Mouse (Mus musculus) heart, embryonic 14.5 days (tissue): ENCODE data around the gene Grtp1. TPM values are rescaled to one million over a fixed set of nuclear protein-coding genes. Genes with fewer than 3 reads are reported as not detected.

ENCODE experiments used
- ATAC-seq: fragments of 200-750 bp; cut with Nextera tagmentation; 2 replicates; pipeline ENCODE4 v1.8.0; 2017; ENCODE audit warnings: low read depth, moderate TSS enrichment; ENCODE audit not compliant: insufficient number of reproducible peaks, insufficient read depth, low FRiP score
- H3K27ac ChIP-seq, 2 experiments: fragments of 200-500 bp in 1 of 2; fragments of 300-500 bp in 1 of 2; sonication (generic) in 1 of 2; replicated peaks in 1 of 2; 2 replicates each; pipeline ENCODE4 v1.5.1; 2012 to 2014; ENCODE audit warnings: low read depth in 2 of 2, low read length in 2 of 2, control low read depth in 1 of 2, mild to moderate bottlenecking in 1 of 2, mixed read lengths in 1 of 2; ENCODE audit not compliant: control insufficient read depth in 1 of 2, insufficient read depth in 1 of 2
- H3K27me3 ChIP-seq: fragments of 300-500 bp; sonication (generic); 2 replicates; pipeline ENCODE4 v1.6.1; 2014; ENCODE audit warnings: mild to moderate bottlenecking, low read length, control low read depth; ENCODE audit not compliant: control insufficient read depth, insufficient read depth
- H3K36me3 ChIP-seq: fragments of 300-500 bp; sonication (generic); 2 replicates; pipeline ENCODE4 v1.6.1; 2014; ENCODE audit warnings: mild to moderate bottlenecking, control low read depth, low read length, mixed read lengths; ENCODE audit not compliant: control insufficient read depth, insufficient read depth
- H3K4me1 ChIP-seq, 2 experiments: fragments of 200-500 bp in 1 of 2; fragments of 300-500 bp in 1 of 2; sonication (generic) in 1 of 2; 2 replicates each; pipeline ENCODE4 v1.6.1; 2012 to 2014; ENCODE audit warnings: low read length in 2 of 2, control low read depth in 1 of 2, mixed read lengths in 1 of 2; ENCODE audit not compliant: control insufficient read depth in 2 of 2, insufficient read depth in 2 of 2
- H3K4me2 ChIP-seq: fragments of 300-500 bp; sonication (generic); 2 replicates; pipeline ENCODE4 v1.6.1; 2014; ENCODE audit warnings: mild to moderate bottlenecking, low read length
- H3K4me3 ChIP-seq, 2 experiments: fragments of 200-500 bp in 1 of 2; fragments of 300-500 bp in 1 of 2; sonication (generic) in 1 of 2; 2 replicates each; pipeline ENCODE4 v1.5.1; 2012 to 2014; ENCODE audit warnings: low read length in 2 of 2, mild to moderate bottlenecking in 2 of 2, control low read depth in 1 of 2, low read depth in 1 of 2, moderate library complexity in 1 of 2; ENCODE audit not compliant: control insufficient read depth in 1 of 2, insufficient read depth in 1 of 2
- H3K9ac ChIP-seq: fragments of 300-500 bp; sonication (generic); 2 replicates; pipeline ENCODE4 v1.6.1; 2014; ENCODE audit warnings: mild to moderate bottlenecking, low read length
- H3K9me3 ChIP-seq: fragments of 300-500 bp; sonication (generic); 2 replicates; pipeline ENCODE4 v1.6.1; 2016; ENCODE audit warnings: low read length, control low read depth; ENCODE audit not compliant: control insufficient read depth
- WGBS: fragments of 180-500 bp; shearing (Covaris S2); extraction: QIAGEN DNeasy Blood & Tissue Kit; methylation state at CpG from one replicate; pipeline ENCODE4 v1.1.7; 2014; 5-methylcytosine and 5-hydroxymethylcytosine counted together
- polyA plus RNA-seq: library from polyadenylated mRNA; unstranded; fragments of >200 nt; fragmentation: Nextera tagmentation; extraction: Ambion mirVana; gene quantifications from 2 replicates; pipeline ENCODE4 v1.2.1, GENCODE M21; 2014

The Grtp1 gene
- polyA plus RNA-seq, 1 experiment from 2014 or later = 21.3 TPM

DNA sequence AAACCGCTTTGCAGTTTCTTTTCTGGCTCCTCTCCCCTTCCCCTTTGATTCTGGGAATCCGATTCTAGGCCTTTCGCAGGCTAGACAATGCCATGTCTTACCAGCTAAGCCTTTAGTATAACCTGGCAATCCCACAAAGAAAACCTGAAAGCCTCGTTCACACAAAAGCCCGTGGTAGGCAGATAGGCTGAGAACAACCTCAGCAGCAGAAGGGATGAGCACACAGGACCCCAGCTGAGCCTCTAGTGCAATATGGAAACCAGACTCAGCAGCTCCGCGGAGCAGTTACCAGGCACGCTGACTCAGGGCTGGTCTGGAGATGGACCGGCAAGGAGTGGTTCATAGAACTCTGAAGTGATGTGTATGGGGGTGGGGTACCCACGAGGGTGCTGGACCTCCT is 5.6 kb downstream of the Grtp1 start:
- WGBS = 55% methylated on average over 10 of the region's 10 CpGs
- Histone ChIP-seq H3K4me2 (no peak overlapping the region), H3K36me3 (no peaks in the 10 kb centered on the region), H3K9me3 (no peaks in the 10 kb centered on the region), H3K27me3 (peaks cover 6% of the 10 kb centered on the region), H3K4me1 (peaks cover 0 to 2% of the 10 kb centered on the region in 2 experiments; a peak in 1 of 4 replicates), H3K27ac (no peak overlapping the region), H3K9ac (no peak overlapping the region), H3K4me3 (no peak overlapping the region)
- no peak for ATAC-seq

DNA sequence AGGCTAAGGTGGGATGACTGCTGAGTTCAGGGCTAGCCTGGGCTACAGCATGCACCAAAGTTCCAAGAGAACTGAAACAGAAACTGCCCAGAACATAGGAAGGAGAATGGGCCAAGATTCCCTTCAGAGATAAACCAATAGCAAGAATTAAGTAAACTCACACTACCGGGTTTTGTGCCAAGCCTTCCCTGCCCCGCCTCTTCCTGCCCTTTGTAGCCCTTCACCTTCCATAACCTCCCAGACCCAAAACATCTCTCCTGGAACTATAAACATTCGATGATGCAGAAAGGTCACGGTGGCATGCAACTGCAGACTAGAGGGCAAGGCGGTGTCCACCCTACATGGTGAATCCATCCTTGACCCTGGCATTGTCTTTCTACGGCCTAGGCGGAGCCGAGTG is 10.2 kb downstream of the Grtp1 start:
- WGBS = 93% methylated on average over 8 of the region's 8 CpGs
- Histone ChIP-seq H3K9ac (no peak overlapping the region), H3K4me3 (no peak overlapping the region), H3K36me3 (peaks cover 10% of the 10 kb centered on the region; the same call in 1 of the 2 replicates), H3K27ac (no peak overlapping the region), H3K4me2 (no peak overlapping the region), H3K27me3 (no peaks in the 10 kb centered on the region), H3K9me3 (no peaks in the 10 kb centered on the region), H3K4me1 (no peaks in the 10 kb centered on the region)
- no peak for ATAC-seq

DNA sequence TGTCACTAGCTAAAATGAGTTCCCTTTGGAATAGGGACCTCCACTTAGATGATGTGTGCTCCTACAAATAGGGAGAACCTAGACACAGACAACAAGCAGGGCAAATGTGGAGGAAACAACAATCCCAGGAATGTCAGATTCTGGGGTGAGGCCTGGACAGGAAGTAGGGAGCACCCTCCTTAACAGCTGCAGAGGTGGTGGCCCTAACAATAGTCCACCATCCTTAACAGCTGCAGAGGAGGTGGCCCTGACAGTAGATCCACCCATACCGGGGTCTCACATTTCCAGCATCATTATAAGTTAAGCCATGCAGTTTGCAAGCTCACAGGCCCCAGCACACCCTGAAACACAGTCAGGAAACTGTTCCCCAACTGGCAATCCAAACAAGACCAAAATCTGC is 11.6 kb downstream of the Grtp1 start:
- ATAC-seq = no peak
- WGBS = 71% methylated on average over 1 of the region's 1 CpGs
- peaks cover 19% of the 10 kb centered on the region; the same call in 1 of the 2 replicates for H3K36me3 ChIP-seq

DNA sequence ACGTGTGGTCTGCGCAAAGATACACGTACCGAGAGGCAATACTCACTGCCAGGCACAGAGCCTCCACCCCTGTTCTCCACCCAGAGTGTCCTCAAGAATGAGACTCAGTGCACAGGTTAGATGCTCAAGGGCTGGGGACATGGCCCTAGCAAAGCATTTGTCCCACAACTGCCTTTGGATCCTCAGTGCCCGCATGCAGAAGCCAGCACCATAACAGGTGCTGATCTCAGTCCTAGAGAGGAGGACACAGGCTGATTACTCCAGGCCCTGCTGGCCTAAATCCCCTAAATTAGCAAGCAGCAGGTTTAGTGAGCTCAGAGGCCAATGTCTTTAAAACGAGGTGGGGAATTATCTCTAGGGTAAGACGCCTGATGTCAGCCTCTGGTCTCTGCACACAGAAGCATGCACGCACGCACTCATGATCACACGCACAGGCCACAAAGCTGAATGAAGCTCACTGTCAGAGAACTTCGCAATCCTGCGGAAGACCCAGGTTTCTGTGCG is 12.3 kb downstream of the Grtp1 start:
- Histone ChIP-seq H3K9ac (no peak overlapping the region), H3K4me3 (no peak overlapping the region), H3K9me3 (no peaks in the 10 kb centered on the region), H3K27ac (no peak overlapping the region), H3K4me2 (no peak overlapping the region), H3K36me3 (peaks cover 19% of the 10 kb centered on the region; the same call in 1 of the 2 replicates), H3K4me1 (no peaks in the 10 kb centered on the region), H3K27me3 (no peaks in the 10 kb centered on the region)
- no peak for ATAC-seq
- WGBS = 88% methylated on average over 13 of the region's 13 CpGs

More for the DNA sequence above, 11.6 kb downstream of the Grtp1 start:
- Histone ChIP-seq H3K4me3 (no peak overlapping the region), H3K4me2 (no peak overlapping the region), H3K27ac (no peak overlapping the region), H3K27me3 (no peaks in the 10 kb centered on the region), H3K9me3 (no peaks in the 10 kb centered on the region), H3K4me1 (no peaks in the 10 kb centered on the region), H3K9ac (no peak overlapping the region)

DNA sequence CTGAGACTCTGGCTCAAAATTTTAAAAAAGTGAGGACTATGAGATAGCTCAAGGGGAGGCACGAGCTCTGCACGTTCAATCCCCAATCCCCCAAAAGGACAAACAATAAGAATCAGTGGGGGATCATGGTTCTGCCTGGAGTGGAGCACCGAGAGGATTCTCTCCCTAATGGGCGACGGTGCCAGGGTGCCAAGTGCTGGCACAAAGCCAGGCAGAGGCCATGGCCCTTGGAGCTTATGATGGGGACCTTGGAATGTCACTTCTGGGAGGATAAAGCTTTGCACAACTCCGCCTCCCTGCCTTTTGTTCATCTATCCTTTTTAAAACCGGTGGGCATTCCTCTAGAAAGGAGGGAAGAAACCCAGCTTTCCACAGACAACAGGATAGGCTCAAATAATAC is 12.8 kb downstream of the Grtp1 start:
- Histone ChIP-seq H3K9ac (no peak overlapping the region), H3K4me1 (no peaks in the 10 kb centered on the region), H3K4me3 (no peak overlapping the region), H3K27ac (no peak overlapping the region), H3K9me3 (no peaks in the 10 kb centered on the region), H3K27me3 (no peaks in the 10 kb centered on the region), H3K36me3 (peaks cover 19% of the 10 kb centered on the region; the same call in 1 of the 2 replicates), H3K4me2 (no peak overlapping the region)
- ATAC-seq = no peak
- 71% methylated on average over 7 of the region's 7 CpGs for WGBS

DNA sequence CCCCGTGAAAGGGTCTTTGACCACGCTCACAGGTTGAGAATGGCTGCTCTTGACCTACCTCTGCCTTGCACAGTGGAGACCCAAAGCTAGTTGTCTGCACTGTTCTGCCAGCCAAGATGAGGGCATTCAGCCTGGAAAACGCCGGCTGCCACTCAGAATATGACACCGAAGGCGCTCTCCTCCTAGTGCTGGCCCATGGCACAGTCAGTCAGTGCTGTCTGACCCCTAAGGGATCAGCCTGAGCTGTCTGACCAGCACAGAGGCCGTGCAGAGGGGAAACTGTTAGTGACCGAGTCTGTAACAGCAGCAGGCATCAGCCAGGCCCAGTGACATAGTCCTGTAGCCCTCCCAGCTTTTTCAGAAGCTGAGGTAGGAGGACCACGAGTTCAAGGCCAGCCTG is 13.2 kb downstream of the Grtp1 start:
- H3K36me3 ChIP-seq = peaks cover 19% of the 10 kb centered on the region; the same call in 1 of the 2 replicates
- no peaks in the 10 kb centered on the region for H3K27me3 ChIP-seq
- no peak for ATAC-seq
- H3K9ac ChIP-seq = no peak overlapping the region
- H3K4me3 ChIP-seq = no peak overlapping the region
- H3K27ac ChIP-seq = no peak overlapping the region
- H3K9me3 ChIP-seq = no peaks in the 10 kb centered on the region
- no peak overlapping the region for H3K4me2 ChIP-seq
- H3K4me1 ChIP-seq = no peaks in the 10 kb centered on the region; a peak in 1 of 4 replicates
- 71% methylated on average over 9 of the region's 9 CpGs for WGBS

DNA sequence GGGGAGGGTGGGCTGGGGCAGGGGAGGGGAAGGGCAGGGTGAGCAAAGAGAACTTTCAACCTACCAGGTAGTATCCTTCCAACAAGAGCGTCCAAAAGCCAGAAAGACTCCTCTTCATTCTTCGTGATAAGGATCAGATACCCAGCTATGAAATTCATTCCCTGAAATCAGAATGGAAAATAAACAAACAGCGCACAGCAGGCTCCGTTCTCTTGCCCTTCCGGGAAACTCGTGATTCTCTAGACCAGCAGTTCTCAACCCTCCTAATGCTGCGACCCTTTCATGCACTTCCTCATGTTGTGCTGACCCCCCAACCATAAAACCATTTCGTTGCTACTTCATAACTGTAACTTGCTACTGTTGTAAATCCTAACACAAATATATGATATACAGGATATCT is 13.6 kb downstream of the Grtp1 start:
- no peak for ATAC-seq
- peaks cover 19% of the 10 kb centered on the region; the same call in 1 of the 2 replicates for H3K36me3 ChIP-seq
- no peaks in the 10 kb centered on the region for H3K27me3 ChIP-seq
- no peak overlapping the region for H3K4me2 ChIP-seq
- 81% methylated on average over 8 of the region's 8 CpGs for WGBS
- no peaks in the 10 kb centered on the region for H3K9me3 ChIP-seq
- no peak overlapping the region for H3K27ac ChIP-seq
- H3K4me1 ChIP-seq = peaks cover 0 to 3% of the 10 kb centered on the region in 2 experiments; a peak in 1 of 4 replicates
- no peak overlapping the region for H3K9ac ChIP-seq
- no peak overlapping the region for H3K4me3 ChIP-seq

DNA sequence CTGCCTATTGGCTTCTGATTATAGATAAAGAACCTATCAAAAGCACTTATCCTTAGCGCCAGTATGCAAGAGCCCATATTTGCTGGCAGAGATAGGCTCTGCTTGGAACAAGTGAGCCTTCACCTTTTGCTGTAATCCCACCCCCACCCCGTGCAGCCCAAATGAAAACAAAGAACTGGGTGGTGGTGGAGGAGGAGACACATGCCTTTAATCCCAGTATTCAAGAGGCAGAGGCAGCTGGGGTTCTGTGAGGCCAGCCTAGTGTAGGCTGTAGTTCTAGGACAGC is 18.8 kb downstream of the Grtp1 start:
- no peak for ATAC-seq
- H3K9me3 ChIP-seq = no peaks in the 10 kb centered on the region
- H3K9ac ChIP-seq = peak overlapping the region; percentile 1; the same call in 1 of the 2 replicates
- H3K27ac ChIP-seq = peak overlapping the region; percentile 67 to 82
- peaks cover 21 to 24% of the 10 kb centered on the region in 2 experiments for H3K4me1 ChIP-seq
- H3K27me3 ChIP-seq = no peaks in the 10 kb centered on the region
- peaks cover 35% of the 10 kb centered on the region for H3K36me3 ChIP-seq
- 15% methylated on average over 2 of the region's 2 CpGs for WGBS
- peak overlapping the region; percentile 3; the same call in 1 of the 2 replicates for H3K4me2 ChIP-seq
- no peak overlapping the region for H3K4me3 ChIP-seq
